Mouse (Mus musculus): Measurements from ENCODE around the gene Mrps6. TPM values are rescaled to one million over a fixed set of nuclear protein-coding genes. Genes with fewer than 3 reads are reported as not detected.

The Mrps6 gene
- polyA plus RNA-seq (2014; fragmentation: Nextera tagmentation; extraction: Ambion mirVana) = 168 and 184 TPM in 2 replicates

DNA sequence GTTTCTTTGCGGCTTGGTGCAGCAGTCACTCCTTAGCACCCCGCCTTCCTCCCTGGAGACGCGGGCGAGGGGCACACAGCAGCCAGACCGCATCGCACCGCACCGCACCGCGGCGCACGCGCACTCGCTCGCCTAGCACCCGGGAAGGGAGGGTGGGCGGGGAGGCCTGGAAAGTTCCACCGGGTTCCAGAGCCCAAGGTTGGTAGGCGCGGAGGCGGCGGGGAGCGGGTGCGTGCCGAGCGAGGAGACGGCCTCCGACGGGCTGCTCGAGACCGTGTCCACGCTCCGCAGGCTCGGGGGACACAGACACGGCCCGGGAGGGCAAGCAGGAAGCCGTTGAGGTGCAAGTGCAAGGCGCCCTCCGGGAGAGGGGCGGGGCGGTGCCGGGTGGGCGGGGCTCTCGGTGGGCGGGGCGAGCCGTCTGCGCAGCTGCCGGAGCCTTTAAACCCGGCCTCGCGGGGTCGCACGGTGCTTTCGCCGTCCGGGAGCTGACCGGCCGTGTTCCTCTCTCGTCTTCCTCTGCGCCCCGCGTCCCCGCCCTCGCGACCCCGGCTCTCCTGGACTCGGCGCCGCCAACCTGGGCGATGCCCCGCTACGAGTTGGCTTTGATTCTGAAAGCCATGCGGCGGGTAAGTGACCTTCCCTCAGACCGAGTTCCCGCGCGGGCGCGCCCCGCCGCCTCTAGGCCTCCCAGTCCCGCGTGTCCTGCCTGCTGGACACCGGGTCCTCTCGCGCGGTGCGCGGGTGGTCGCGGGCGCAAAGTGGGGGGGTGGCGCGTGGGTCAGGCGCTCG, at the start of gene Mrps6, which contains the start of the genes Gm49711 and Slc5a3:
TSS of gene Mrps6 (plus strand) at position 419 of the 792 bp plus-strand sequence.
TSS of gene Gm49711 (plus strand) at position 465 of the 792 bp plus-strand sequence.
TSS of gene Slc5a3 (plus strand) at position 471 of the 792 bp plus-strand sequence.
- Histone ChIP-seq H3K9ac (replicated peaks; ENCODE audit: low read length) (peak within 1 kb of the TSS; percentile 78), H3K4me2 (ENCODE audit: low read length) (peak within 1 kb of the TSS; percentile 84), H3K36me3 (ENCODE audit: control insufficient read depth, insufficient read depth, low read length) (peaks cover 10% of the 10 kb centered on the region), H3K4me1 (ENCODE audit: control insufficient read depth, insufficient read depth, low read length) (peaks cover 21% of the 10 kb centered on the region), H3K4me3 (replicated peaks; ENCODE audit: low read depth, low read length) (peak within 1 kb of the TSS; percentile 88), H3K9me3 (ENCODE audit: control insufficient read depth, low read length) (0 out of 2 replicates have a peak, but pooled peaks cover 4% of the 10 kb centered on the region), H3K27ac (replicated peaks; ENCODE audit: low read depth, low read length) (peak within 1 kb of the TSS; percentile 85), H3K27me3 (ENCODE audit: control insufficient read depth, insufficient read depth, low read length) (no peaks in the 10 kb centered on the region)
- DNase-seq (peak; percentile 94), ATAC-seq (ENCODE audit: low FRiP score, low TSS enrichment) (peak; percentile 91)
- WGBS = under 1% methylated on average over 95 of the region's 99 CpGs

DNA sequence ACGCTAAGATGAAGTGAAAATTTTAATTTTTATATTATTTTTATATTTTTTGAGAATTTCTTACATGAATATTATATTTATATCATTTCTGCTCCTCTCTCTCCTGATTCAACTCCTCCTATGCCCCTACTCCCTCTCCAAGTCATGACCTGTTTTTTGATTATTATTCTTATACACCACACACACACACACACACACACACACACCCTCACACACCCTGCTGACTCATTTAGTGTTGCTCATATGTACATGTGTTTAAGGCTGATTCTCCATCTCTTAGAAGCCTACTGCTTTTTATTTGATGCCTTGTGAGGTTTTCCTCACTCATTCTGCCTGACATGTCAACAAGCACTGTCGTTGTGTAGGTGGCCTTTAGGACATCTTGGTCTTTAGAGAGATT, 48.5 kb upstream of the Mrps6 start:
- DNase-seq (no peak), ATAC-seq (ENCODE audit: low FRiP score, low TSS enrichment) (no peak)
- H3K27ac ChIP-seq (replicated peaks; ENCODE audit: low read depth, low read length) = no peak overlapping the region
- H3K9ac ChIP-seq (replicated peaks; ENCODE audit: low read length) = no peak overlapping the region
- H3K4me1 ChIP-seq (ENCODE audit: control insufficient read depth, insufficient read depth, low read length) = no peaks in the 10 kb centered on the region
- H3K9me3 ChIP-seq (ENCODE audit: control insufficient read depth, low read length) = no peaks in the 10 kb centered on the region
- no peaks in the 10 kb centered on the region for H3K36me3 ChIP-seq (ENCODE audit: control insufficient read depth, insufficient read depth, low read length)
- no peak overlapping the region for H3K4me3 ChIP-seq (replicated peaks; ENCODE audit: low read depth, low read length)
- no peak overlapping the region for H3K4me2 ChIP-seq (ENCODE audit: low read length)
- 88% methylated on average over 2 of the region's 2 CpGs for WGBS
- no peaks in the 10 kb centered on the region for H3K27me3 ChIP-seq (ENCODE audit: control insufficient read depth, insufficient read depth, low read length)

DNA sequence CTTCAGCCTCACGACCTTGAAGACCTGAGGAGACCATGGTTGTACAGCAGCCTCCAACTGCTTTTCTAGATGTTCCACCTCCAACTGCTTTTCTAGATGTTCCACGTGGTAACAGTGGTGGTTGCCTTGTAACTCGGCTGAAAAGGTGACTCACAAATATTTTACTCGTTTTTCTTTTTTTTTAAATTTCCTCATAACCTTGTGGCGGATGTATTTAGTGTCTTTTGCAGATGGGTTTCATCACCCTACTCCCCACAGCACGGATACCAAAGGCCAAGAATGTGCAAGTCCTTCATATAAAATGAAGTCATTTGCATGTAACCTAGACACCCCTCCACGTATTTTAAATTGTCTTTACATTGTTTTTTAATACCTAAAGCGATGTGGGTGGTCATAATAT, 41.3 kb upstream of the Mrps6 start:
- Histone ChIP-seq H3K4me1 (ENCODE audit: control insufficient read depth, insufficient read depth, low read length) (0 out of 2 replicates have a peak, but pooled peaks cover 4% of the 10 kb centered on the region), H3K4me3 (replicated peaks; ENCODE audit: low read depth, low read length) (no peak overlapping the region), H3K36me3 (ENCODE audit: control insufficient read depth, insufficient read depth, low read length) (no peaks in the 10 kb centered on the region), H3K27ac (replicated peaks; ENCODE audit: low read depth, low read length) (no peak overlapping the region), H3K27me3 (ENCODE audit: control insufficient read depth, insufficient read depth, low read length) (no peaks in the 10 kb centered on the region), H3K9me3 (ENCODE audit: control insufficient read depth, low read length) (no peaks in the 10 kb centered on the region), H3K9ac (replicated peaks; ENCODE audit: low read length) (no peak overlapping the region), H3K4me2 (ENCODE audit: low read length) (no peak overlapping the region)
- no peak for DNase-seq
- ATAC-seq (ENCODE audit: low FRiP score, low TSS enrichment) = no peak
- 93% methylated on average over 8 of the region's 8 CpGs for WGBS

DNA sequence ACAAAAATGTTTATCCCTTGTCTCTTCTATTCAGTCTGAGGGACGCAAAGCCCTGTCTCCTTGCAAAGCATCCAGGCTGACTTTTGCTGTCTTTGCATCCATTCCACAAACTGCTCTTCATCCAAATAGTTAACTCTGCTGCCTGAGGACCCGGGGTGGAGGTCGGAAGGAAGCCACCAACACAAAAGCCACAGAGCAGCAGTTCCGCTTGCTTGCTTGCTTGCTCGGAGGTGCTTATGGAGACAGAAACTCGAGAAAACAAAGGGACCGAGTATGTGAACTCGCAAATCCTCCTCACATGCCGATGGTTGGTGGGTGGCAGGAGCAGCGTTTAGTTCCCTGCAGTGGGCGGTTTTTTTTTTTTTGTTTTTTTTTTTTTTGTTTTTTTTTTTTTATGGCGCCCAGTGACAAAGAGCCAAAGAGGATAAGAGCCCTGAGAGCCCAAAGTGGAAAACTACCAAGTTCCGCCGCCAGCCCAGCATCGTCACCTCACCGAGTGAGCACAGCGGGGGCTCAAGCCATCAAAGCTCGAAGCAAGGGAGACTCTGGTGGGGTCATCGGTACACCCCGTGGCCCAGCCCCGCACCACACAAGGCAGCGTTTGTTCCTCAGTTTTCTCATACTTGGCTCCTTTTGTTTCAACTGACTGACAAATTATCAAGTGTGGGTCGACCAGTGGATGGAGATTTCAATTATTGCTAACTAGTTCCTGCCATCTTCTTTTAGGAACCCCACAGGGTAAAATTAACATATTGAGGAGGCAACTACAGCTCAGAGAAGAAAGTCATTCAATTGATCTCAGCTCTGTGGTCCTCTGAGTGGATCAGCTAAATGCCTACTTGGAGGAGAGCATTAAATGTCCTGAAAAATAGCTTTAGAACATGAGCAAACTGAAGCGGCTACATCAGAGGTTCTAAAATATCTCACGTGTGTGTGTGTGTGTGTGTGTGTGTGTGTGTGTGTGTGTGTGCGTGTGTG, 38.6 kb upstream of the Mrps6 start:
- Histone ChIP-seq H3K27ac (replicated peaks; ENCODE audit: low read depth, low read length) (peak overlapping the region; percentile 68), H3K4me2 (ENCODE audit: low read length) (peak overlapping the region; percentile 64), H3K4me3 (replicated peaks; ENCODE audit: low read depth, low read length) (peak overlapping the region; percentile 34), H3K27me3 (ENCODE audit: control insufficient read depth, insufficient read depth, low read length) (no peaks in the 10 kb centered on the region), H3K9me3 (ENCODE audit: control insufficient read depth, low read length) (no peaks in the 10 kb centered on the region), H3K9ac (replicated peaks; ENCODE audit: low read length) (peak overlapping the region; percentile 54), H3K36me3 (ENCODE audit: control insufficient read depth, insufficient read depth, low read length) (no peaks in the 10 kb centered on the region), H3K4me1 (ENCODE audit: control insufficient read depth, insufficient read depth, low read length) (0 out of 2 replicates have a peak, but pooled peaks cover 4% of the 10 kb centered on the region)
- WGBS = 6% methylated on average over 26 of the region's 26 CpGs
- ATAC-seq (ENCODE audit: low FRiP score, low TSS enrichment) = peak; percentile 60; the same call in 1 of the 2 replicates
- DNase-seq = peak; percentile 69

DNA sequence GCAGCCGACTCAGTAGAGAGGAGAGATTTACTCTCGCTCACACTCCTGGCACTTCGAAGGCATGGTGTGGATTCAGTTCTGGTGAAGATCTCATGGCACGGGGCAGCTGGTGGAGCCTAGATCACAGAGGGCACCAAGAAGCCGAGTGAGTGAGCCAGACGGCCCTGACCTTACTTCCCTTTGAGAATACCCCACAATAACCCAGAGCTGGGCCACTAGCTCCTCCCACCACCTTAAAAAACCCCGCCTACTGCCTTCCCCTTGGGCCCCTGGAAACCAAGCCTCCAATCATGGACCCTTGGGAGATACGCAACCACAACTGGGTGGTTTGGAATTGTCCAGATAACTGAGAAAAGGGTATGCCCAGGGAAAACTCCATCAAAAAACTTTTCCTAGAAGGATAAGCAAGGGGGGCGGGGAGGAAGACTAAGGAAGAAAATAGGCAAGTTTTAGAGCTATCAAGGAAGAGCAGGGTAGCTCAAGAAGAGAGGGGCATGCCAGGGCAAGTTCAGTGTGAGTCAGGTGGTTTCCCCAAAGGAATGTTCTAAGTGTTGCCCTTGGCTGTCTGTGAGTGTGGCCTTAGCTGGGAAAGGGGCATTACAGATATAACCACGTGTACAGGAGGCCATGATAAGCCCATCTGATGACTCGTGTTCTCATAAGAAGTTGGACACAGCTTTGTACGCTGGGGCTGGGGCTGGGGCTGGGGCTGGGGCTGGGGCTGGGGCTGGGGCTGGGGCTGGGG, 36.2 kb upstream of the Mrps6 start:
- H3K4me2 ChIP-seq (ENCODE audit: low read length) = no peak overlapping the region
- no peak for ATAC-seq (ENCODE audit: low FRiP score, low TSS enrichment)
- H3K9ac ChIP-seq (replicated peaks; ENCODE audit: low read length) = no peak overlapping the region
- H3K27me3 ChIP-seq (ENCODE audit: control insufficient read depth, insufficient read depth, low read length) = no peaks in the 10 kb centered on the region
- WGBS = 87% methylated on average over 12 of the region's 12 CpGs
- no peak for DNase-seq
- no peaks in the 10 kb centered on the region for H3K9me3 ChIP-seq (ENCODE audit: control insufficient read depth, low read length)
- H3K27ac ChIP-seq (replicated peaks; ENCODE audit: low read depth, low read length) = no peak overlapping the region
- no peak overlapping the region for H3K4me3 ChIP-seq (replicated peaks; ENCODE audit: low read depth, low read length)
- H3K4me1 ChIP-seq (ENCODE audit: control insufficient read depth, insufficient read depth, low read length) = 0 out of 2 replicates have a peak, but pooled peaks cover 4% of the 10 kb centered on the region
- H3K36me3 ChIP-seq (ENCODE audit: control insufficient read depth, insufficient read depth, low read length) = no peaks in the 10 kb centered on the region

DNA sequence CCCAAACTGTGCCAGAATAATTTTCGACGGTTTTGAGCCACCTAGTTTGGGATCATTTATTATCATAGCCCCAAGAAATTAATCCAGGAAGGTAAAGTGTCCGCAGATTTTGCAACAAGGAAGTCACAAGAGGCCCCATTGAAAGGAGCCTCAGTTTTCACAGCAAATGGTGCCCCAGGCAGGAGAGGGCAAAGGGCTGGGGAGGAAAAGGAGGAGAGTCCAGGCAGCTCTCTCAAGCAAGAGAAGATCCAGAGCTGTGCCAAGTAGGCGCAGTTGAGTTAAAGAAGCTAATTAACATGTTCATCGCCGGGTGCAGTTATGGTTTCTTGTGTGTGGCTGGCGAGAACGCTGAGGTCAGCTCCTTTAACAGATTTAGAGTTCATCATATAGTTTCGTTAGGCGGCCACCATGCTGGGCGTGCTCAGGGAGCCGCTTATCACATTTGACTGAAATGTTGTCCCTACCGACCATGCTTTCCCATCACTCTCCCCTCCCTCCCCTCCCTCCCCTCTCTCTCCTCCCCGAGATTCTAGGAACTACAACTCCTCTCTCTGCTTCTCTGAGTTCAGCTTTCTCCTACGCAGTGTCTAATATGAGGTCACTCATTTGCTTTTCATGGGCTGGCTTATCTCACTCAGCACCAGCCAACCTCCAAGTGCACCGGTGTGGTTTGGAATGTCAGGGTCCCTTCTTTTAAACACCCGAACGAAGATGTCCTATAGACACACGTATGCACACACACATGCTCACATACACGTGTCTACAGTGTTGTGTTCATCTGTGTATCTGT, 35.4 kb upstream of the Mrps6 start:
- WGBS = 80% methylated on average over 20 of the region's 20 CpGs
- Histone ChIP-seq H3K4me1 (ENCODE audit: control insufficient read depth, insufficient read depth, low read length) (0 out of 2 replicates have a peak, but pooled peaks cover 4% of the 10 kb centered on the region), H3K36me3 (ENCODE audit: control insufficient read depth, insufficient read depth, low read length) (no peaks in the 10 kb centered on the region), H3K4me2 (ENCODE audit: low read length) (no peak overlapping the region), H3K4me3 (replicated peaks; ENCODE audit: low read depth, low read length) (no peak overlapping the region), H3K9me3 (ENCODE audit: control insufficient read depth, low read length) (no peaks in the 10 kb centered on the region), H3K9ac (replicated peaks; ENCODE audit: low read length) (no peak overlapping the region), H3K27me3 (ENCODE audit: control insufficient read depth, insufficient read depth, low read length) (no peaks in the 10 kb centered on the region), H3K27ac (replicated peaks; ENCODE audit: low read depth, low read length) (no peak overlapping the region)
- no peak for ATAC-seq (ENCODE audit: low FRiP score, low TSS enrichment)
- no peak for DNase-seq

DNA sequence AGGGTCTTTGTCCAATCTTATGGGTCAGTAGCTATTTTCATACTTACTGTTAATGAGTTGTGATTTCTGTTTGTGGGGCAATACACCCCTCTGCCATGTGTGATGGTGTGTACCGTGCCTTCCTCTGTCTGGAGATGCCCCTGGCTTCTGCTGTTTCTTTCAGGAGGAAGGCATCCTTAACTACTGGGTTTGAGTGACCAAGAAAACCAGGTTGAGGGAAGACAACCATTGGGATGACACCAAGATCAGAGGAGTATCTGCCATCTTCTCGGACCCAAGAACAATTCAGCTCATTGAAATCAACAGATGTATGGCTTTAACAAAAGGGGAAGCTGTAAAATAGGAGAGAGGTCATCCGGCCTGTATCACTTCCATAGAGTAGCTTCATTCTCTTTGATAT, 24.8 kb upstream of the Mrps6 start:
- Histone ChIP-seq H3K27me3 (ENCODE audit: control insufficient read depth, insufficient read depth, low read length) (no peaks in the 10 kb centered on the region), H3K9me3 (ENCODE audit: control insufficient read depth, low read length) (no peaks in the 10 kb centered on the region), H3K4me2 (ENCODE audit: low read length) (no peak overlapping the region), H3K9ac (replicated peaks; ENCODE audit: low read length) (no peak overlapping the region), H3K4me1 (ENCODE audit: control insufficient read depth, insufficient read depth, low read length) (no peaks in the 10 kb centered on the region), H3K4me3 (replicated peaks; ENCODE audit: low read depth, low read length) (no peak overlapping the region), H3K36me3 (ENCODE audit: control insufficient read depth, insufficient read depth, low read length) (no peaks in the 10 kb centered on the region), H3K27ac (replicated peaks; ENCODE audit: low read depth, low read length) (no peak overlapping the region)
- ATAC-seq (ENCODE audit: low FRiP score, low TSS enrichment) = no peak
- no peak for DNase-seq
- 83% methylated on average over 3 of the region's 3 CpGs for WGBS
